Comparison of ENCODE assay signal across 17 mouse cellular contexts in the genomic region with DNA sequence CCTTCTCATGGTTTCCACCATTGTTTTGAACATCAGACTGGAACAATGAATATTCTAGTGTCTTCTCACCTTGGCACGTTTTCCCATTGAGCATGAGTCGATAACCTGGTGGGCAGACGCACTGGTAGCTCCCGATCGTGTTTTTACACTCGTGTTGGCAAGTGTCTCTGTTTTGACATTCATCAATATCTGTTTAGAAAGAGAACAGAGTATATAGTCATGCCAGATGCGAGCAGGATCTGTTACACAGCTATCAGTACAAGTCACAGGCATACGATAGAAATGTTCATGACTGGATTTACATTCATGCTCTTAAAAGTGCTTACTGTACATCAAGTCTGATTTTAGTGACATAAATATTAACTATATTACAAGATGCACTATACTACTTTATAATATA.
"Had no signal": no experiment of that assay in that cellular context is flagged by ENCODE, and none has a peak within 500 bp of the region (broad histone marks: within the 10 kb centered on the region; RNA-seq: fewer than 3 reads in every experiment).

No protein-coding gene starts in this region.

- H3K9ac ChIP-seq: lung, embryonic 15.5 days; midbrain, embryonic 13.5 days; midbrain, embryonic 15.5 days; neural tube, embryonic 12.5 days; stomach, embryonic 15.5 days had no signal

- H3K4me3 ChIP-seq: lung, embryonic 15.5 days; megakaryocyte, embryonic 14.5 days; midbrain, embryonic 13.5 days; midbrain, embryonic 15.5 days; neural tube, embryonic 12.5 days; stomach, embryonic 15.5 days had no signal

- ATAC-seq: lung, postnatal 0 days; midbrain, embryonic 13.5 days; midbrain, embryonic 15.5 days had no signal

- H3K36me3 ChIP-seq: lung, embryonic 15.5 days; midbrain, embryonic 13.5 days; midbrain, embryonic 15.5 days; neural tube, embryonic 12.5 days; stomach, embryonic 15.5 days had no signal

- H3K27me3 ChIP-seq: lung, embryonic 15.5 days; megakaryocyte, embryonic 14.5 days; midbrain, embryonic 15.5 days; neural tube, embryonic 12.5 days; stomach, embryonic 15.5 days had no signal

- H3K4me2 ChIP-seq: lung, embryonic 15.5 days; midbrain, embryonic 11.5 days; midbrain, embryonic 13.5 days; midbrain, embryonic 15.5 days; neural tube, embryonic 12.5 days; stomach, embryonic 15.5 days had no signal

- H3K27ac ChIP-seq: lung, embryonic 15.5 days; macrophage; midbrain, embryonic 13.5 days; midbrain, embryonic 15.5 days; neural tube, embryonic 12.5 days; stomach, embryonic 15.5 days; stomach, postnatal 0 days had no signal

- DNase-seq: lung, adult 2 months; lung, postnatal 14 days; lung, postnatal 36 days; right cerebral cortex, postnatal 14 days; thymus, adult 2 months; thymus, postnatal 25 days; thymus, postnatal 4 days had no signal

- H3K4me1 ChIP-seq: lung, embryonic 15.5 days; megakaryocyte, embryonic 14.5 days; midbrain, embryonic 15.5 days; neural tube, embryonic 12.5 days; stomach, embryonic 15.5 days had no signal

- H3K9me3 ChIP-seq: lung, embryonic 15.5 days; midbrain, embryonic 13.5 days; midbrain, embryonic 15.5 days; neural tube, embryonic 12.5 days; stomach, embryonic 15.5 days had no signal
